Mouse (Mus musculus): ENCODE measurements around the gene Zfp787.
"Not testable (repeated sequence)": the region's sequence is repeated elsewhere in the genome, so short reads cannot be mapped to it uniquely, and the experiment has no call there.

Zfp787 gene

GRCm38 (mm10) chr7:6121128-6121527 is 34.7 kb downstream of the Zfp787 start:
- not testable (repeated sequence) for DNase-seq (ENCODE audit: low read depth, low spot score)

GRCm38 (mm10) chr7:6120104-6120503 is 35.7 kb downstream of the Zfp787 start:
- not testable (repeated sequence) for DNase-seq (ENCODE audit: low read depth, low spot score)

GRCm38 (mm10) chr7:6119501-6119900 is 36.3 kb downstream of the Zfp787 start:
- DNase-seq (ENCODE audit: low read depth, low spot score), result no peak
